Mouse (Mus musculus): Measurements from ENCODE around the gene Pex11a.
A peak's percentile ranks its signal among the peaks of the same experiment; 100 is the strongest.
"Not testable (repeated sequence)": the region's sequence is repeated elsewhere in the genome, so short reads cannot be mapped to it uniquely, and the experiment has no call there.

Gene Pex11a

GRCm38 (mm10) chr7:79742659-79743536, at the start of gene Pex11a, which contains the start of gene Wdr93:
Gene Pex11a, minus strand, starts transcription at chr7:79743131.
Gene Wdr93, plus strand, starts transcription at chr7:79743163.
- peak; percentile 91 for DNase-seq (ENCODE audit: low read depth)

- DNase-seq (ENCODE audit: low read depth) = not testable (repeated sequence)
Observed at GRCm38 (mm10) chr7:79789812-79790211, 46.9 kb upstream of the Pex11a start.

- peak; percentile 90 for DNase-seq (ENCODE audit: low read depth)
Observed at GRCm38 (mm10) chr7:79786295-79786694, 43.4 kb upstream of the Pex11a start.

- peak; percentile 11 for DNase-seq (ENCODE audit: low read depth)
Observed at GRCm38 (mm10) chr7:79782516-79782855, 39.6 kb upstream of the Pex11a start.

- peak; percentile 85 for DNase-seq (ENCODE audit: low read depth)
Observed at GRCm38 (mm10) chr7:79781826-79782515, 39.0 kb upstream of the Pex11a start.

GRCm38 (mm10) chr7:79780647-79781626, 38.0 kb upstream of the Pex11a start:
- DNase-seq (ENCODE audit: low read depth) = peak; percentile 93

- peak; percentile 10 for DNase-seq (ENCODE audit: low read depth)
Observed at GRCm38 (mm10) chr7:79771561-79772512, 28.9 kb upstream of the Pex11a start.

GRCm38 (mm10) chr7:79769664-79770063, 26.7 kb upstream of the Pex11a start:
- DNase-seq (ENCODE audit: low read depth) = no peak

- DNase-seq (ENCODE audit: low read depth) = no peak
Observed at GRCm38 (mm10) chr7:79765991-79766390, 23.1 kb upstream of the Pex11a start.

GRCm38 (mm10) chr7:79762106-79762505, 19.2 kb upstream of the Pex11a start:
- DNase-seq (ENCODE audit: low read depth) = no peak

GRCm38 (mm10) chr7:79761124-79761876, 18.4 kb upstream of the Pex11a start:
- DNase-seq (ENCODE audit: low read depth) = no peak

- no peak for DNase-seq (ENCODE audit: low read depth)
Observed at GRCm38 (mm10) chr7:79759766-79760165, 16.8 kb upstream of the Pex11a start.

GRCm38 (mm10) chr7:79758176-79758575, 15.2 kb upstream of the Pex11a start:
- DNase-seq (ENCODE audit: low read depth) = peak; percentile 53

GRCm38 (mm10) chr7:79756334-79756733, 13.4 kb upstream of the Pex11a start:
- peak; percentile 51 for DNase-seq (ENCODE audit: low read depth)

- no peak for DNase-seq (ENCODE audit: low read depth)
Observed at GRCm38 (mm10) chr7:79749511-79749910, 6.6 kb upstream of the Pex11a start.

- DNase-seq (ENCODE audit: low read depth) = peak; percentile 61
Observed at GRCm38 (mm10) chr7:79747659-79748058, 4.7 kb upstream of the Pex11a start.

GRCm38 (mm10) chr7:79744585-79744984, 1.7 kb upstream of the Pex11a start:
- no peak for DNase-seq (ENCODE audit: low read depth)

GRCm38 (mm10) chr7:79744051-79744450, 1.1 kb upstream of the Pex11a start:
- DNase-seq (ENCODE audit: low read depth) = no peak

GRCm38 (mm10) chr7:79742277-79742658, 663 bp downstream of the Pex11a start:
- no peak for DNase-seq (ENCODE audit: low read depth)

- DNase-seq (ENCODE audit: low read depth) = no peak
Observed at GRCm38 (mm10) chr7:79740279-79740678, 2.7 kb downstream of the Pex11a start.
